Mouse (Mus musculus): ENCODE data around the gene Htra1.

Gene Htra1

DNA sequence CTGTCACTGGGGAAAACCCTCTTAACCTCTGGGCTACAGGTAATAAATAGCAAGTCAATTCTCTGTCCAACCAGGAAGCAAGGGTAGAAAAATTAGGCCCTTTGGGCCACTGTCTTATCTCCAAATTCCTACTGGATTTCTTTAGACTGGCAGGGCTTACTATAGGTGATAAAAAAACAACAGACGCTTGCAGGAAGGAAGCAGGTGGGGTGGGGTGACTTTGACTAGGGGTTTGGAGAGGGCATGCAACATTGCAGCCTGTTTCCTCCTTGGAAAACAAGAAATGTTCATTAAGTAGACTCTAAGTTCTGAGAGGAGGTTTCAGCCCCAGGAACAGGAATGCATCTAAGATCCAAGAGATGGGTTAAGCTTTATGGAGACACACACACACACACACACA is 88.9 kb downstream of the Htra1 start:
- DNase-seq: no peak

DNA sequence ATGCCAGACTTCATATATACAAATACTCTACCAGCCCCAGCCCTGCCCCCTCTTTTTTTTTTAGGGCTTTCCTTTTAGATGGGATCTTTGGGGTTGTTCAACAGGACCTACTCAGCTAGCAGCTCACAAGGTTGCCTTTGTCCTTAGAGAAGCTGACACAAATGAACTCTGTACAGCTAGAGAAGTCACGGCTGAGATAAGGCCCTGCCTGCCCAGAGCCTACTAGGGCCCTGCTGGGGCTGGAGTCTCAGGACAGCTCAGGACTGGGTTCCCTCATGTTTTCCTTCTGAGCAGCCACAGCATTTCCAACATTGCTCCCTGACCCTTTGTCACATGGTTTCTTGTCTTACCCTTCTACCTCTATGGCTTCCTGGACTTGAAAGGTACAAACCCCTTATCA is 91.6 kb downstream of the Htra1 start:
- DNase-seq: no peak

DNA sequence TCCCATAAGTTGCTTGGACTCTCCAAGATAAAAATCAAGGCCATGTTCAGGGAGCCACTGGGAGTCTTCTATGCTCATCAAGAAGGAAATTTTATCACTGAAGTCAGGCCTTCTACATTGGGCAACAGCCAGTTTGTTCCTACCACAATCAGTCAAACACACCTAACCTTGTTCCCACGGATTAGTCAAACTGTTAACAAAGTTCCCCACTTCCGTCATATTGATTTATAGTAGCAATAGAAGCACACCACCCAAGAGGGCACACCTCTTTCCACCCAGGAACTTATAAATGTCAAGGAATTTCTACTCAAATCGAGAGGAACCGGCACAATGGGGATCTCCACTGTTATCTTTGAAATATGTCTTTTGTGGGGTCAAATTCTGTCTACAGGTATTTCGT is 95.8 kb downstream of the Htra1 start, which contains the start of gene Dmbt1:
TSS of gene Dmbt1 (plus strand) at position 299 of the 400 bp plus-strand sequence.
- DNase-seq: no peak

Data from thymus, postnatal 36 days (tissue).